Mouse (Mus musculus): ENCODE results near the gene Rfx4.

DNA sequence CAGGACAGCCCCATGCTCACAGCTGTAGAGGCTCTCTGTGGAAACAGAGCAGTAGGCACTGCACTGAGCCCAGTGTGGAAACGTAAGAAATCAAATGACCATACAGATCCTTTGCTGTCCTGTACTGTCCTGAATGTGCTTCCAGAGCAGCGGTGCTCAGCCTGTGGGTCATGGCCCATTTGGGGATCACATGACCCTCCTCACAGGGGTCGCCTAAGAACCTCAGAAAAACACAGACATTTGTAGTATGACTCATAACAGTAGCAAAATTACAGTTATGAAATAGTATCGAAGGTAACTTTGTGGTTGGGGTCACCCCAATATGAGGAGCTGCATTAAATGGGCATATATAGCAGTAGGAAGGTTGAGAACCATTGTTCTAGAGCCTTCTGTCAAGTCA, 172.6 kb downstream of the Rfx4 start:
- TF ChIP-seq POLR2A (IDR thresholded peaks at IDR 0.05; ENCODE audit: borderline replicate concordance, control insufficient read depth, low read depth, low read length) (no peak), CTCF (IDR thresholded peaks at IDR 0.05; ENCODE audit: control insufficient read depth, insufficient read depth, low read length) (no peak)

Measured in bone marrow, adult 2 months (tissue).